Mouse (Mus musculus): ENCODE measurements around the gene Krt18. TPM values are rescaled to one million over a fixed set of nuclear protein-coding genes. Genes with fewer than 3 reads are reported as not detected.

Gene Krt18
- polyA plus RNA-seq, 1 experiment from 2014 or later = 57.9 TPM

- H3K27me3 ChIP-seq (ENCODE audit: control insufficient read depth, insufficient read depth, low read length) = no peaks in the 10 kb centered on the region
- no peaks in the 10 kb centered on the region for H3K9me3 ChIP-seq (replicated peaks; ENCODE audit: control insufficient read depth, low read length)
- DNase-seq (ENCODE audit: low spot score) (no peak), ATAC-seq (replicated peaks; ENCODE audit: insufficient number of reproducible peaks, low FRiP score, low TSS enrichment, low read depth) (no peak)
- WGBS = 46% methylated on average over 3 of the region's 4 CpGs
- no peak overlapping the region for H3K9ac ChIP-seq (replicated peaks; ENCODE audit: low read length)
- no peak overlapping the region for H3K27ac ChIP-seq (replicated peaks; ENCODE audit: low read depth, low read length)
- H3K4me2 ChIP-seq (ENCODE audit: low read depth, low read length) = no peak overlapping the region
- no peaks in the 10 kb centered on the region for H3K4me1 ChIP-seq (ENCODE audit: control insufficient read depth, insufficient read depth, low read length)
- H3K36me3 ChIP-seq (replicated peaks; ENCODE audit: control insufficient read depth, insufficient read depth, low read depth, low read length) = no peaks in the 10 kb centered on the region
- H3K4me3 ChIP-seq (ENCODE audit: low read depth, low read length) = no peak overlapping the region
Observed at GRCm38 (mm10) chr15:102014848-102015247, 13.1 kb upstream of the Krt18 start.

DNA sequence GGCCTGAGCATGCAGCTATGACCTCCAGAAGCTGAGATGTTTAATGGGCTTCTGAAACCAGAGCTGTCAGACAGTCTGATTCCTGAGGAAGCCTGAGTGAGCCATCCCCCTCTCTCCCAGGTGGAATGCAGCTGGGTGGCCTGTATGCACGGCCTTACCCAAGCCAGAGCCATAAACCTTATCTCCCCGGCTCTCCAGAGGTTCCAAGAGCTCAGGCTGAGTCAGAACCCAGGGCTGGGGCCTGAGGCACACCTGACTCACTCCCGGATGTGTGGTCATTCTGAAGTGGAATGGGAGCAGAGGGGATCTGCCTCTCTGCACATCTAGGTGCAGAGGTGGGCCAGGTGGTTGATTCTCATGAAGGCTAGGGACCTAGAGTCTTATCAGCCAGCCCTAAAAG lies 11.9 kb upstream of the Krt18 start:
- ATAC-seq (replicated peaks; ENCODE audit: insufficient number of reproducible peaks, low FRiP score, low TSS enrichment, low read depth) (no peak), DNase-seq (ENCODE audit: low spot score) (no peak)
- Histone ChIP-seq H3K4me2 (ENCODE audit: low read depth, low read length) (no peak overlapping the region), H3K27ac (replicated peaks; ENCODE audit: low read depth, low read length) (no peak overlapping the region), H3K27me3 (ENCODE audit: control insufficient read depth, insufficient read depth, low read length) (no peaks in the 10 kb centered on the region), H3K36me3 (replicated peaks; ENCODE audit: control insufficient read depth, insufficient read depth, low read depth, low read length) (no peaks in the 10 kb centered on the region), H3K4me3 (ENCODE audit: low read depth, low read length) (no peak overlapping the region), H3K4me1 (ENCODE audit: control insufficient read depth, insufficient read depth, low read length) (no peaks in the 10 kb centered on the region), H3K9ac (replicated peaks; ENCODE audit: low read length) (no peak overlapping the region), H3K9me3 (replicated peaks; ENCODE audit: control insufficient read depth, low read length) (no peaks in the 10 kb centered on the region)
- WGBS = 42% methylated on average over 3 of the region's 3 CpGs

DNA sequence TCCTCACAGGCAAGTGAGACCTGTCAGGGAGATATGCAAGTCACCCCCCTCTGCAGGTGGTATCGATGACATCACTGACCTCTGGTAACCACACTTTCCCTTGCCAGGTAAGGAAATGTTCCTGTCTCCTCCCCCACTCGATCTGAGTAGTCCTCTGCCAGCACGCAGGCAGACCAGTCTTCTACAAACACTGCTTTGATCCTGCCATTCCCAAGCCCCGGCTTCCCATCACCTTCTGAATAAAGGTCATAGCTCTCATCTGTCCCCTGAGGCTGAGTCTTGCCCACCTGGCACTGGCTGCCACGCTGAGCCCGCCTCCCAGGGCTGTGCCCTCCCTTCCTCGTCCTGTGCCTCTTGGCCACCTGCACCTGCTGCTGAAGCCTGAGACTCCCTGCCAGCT lies 11.2 kb upstream of the Krt18 start:
- H3K4me2 ChIP-seq (ENCODE audit: low read depth, low read length) = no peak overlapping the region
- H3K9ac ChIP-seq (replicated peaks; ENCODE audit: low read length) = no peak overlapping the region
- no peaks in the 10 kb centered on the region for H3K4me1 ChIP-seq (ENCODE audit: control insufficient read depth, insufficient read depth, low read length)
- no peak for DNase-seq (ENCODE audit: low spot score)
- no peak for ATAC-seq (replicated peaks; ENCODE audit: insufficient number of reproducible peaks, low FRiP score, low TSS enrichment, low read depth)
- 14% methylated on average over 7 of the region's 7 CpGs for WGBS
- H3K27me3 ChIP-seq (ENCODE audit: control insufficient read depth, insufficient read depth, low read length) = no peaks in the 10 kb centered on the region
- H3K9me3 ChIP-seq (replicated peaks; ENCODE audit: control insufficient read depth, low read length) = no peaks in the 10 kb centered on the region
- no peak overlapping the region for H3K27ac ChIP-seq (replicated peaks; ENCODE audit: low read depth, low read length)
- no peaks in the 10 kb centered on the region for H3K36me3 ChIP-seq (replicated peaks; ENCODE audit: control insufficient read depth, insufficient read depth, low read depth, low read length)
- no peak overlapping the region for H3K4me3 ChIP-seq (ENCODE audit: low read depth, low read length)

DNA sequence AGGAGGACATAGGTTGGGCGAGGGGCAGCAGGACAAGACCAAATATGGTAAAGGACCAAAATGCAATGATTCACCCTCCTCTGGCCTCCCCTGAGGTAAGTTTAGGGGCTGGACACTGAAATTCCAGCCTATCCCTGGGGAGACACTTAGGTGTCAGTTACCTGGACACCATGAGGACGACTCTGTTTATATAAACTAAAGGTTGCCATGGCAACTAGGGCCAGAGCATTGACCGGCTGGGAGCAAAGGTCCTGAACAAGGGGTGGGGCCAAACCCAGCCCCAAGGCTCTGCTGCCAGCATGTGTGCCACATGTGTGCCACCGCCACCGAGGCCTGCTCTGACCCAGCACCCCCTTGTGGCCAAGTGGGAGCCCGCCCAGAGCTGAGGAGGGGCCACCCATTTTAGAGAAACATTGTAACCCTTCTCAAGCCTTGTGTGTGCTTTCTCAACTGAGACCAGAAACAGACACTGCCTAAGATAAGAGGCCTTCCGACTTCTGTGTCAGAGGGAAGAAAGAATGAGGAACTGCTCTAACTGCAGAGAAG lies 10.0 kb upstream of the Krt18 start:
- peak; percentile 56 for DNase-seq (ENCODE audit: low spot score)
- no peaks in the 10 kb centered on the region for H3K4me1 ChIP-seq (ENCODE audit: control insufficient read depth, insufficient read depth, low read length)
- H3K27ac ChIP-seq (replicated peaks; ENCODE audit: low read depth, low read length) = no peak overlapping the region
- no peaks in the 10 kb centered on the region for H3K36me3 ChIP-seq (replicated peaks; ENCODE audit: control insufficient read depth, insufficient read depth, low read depth, low read length)
- no peaks in the 10 kb centered on the region for H3K27me3 ChIP-seq (ENCODE audit: control insufficient read depth, insufficient read depth, low read length)
- 19% methylated on average over 7 of the region's 7 CpGs for WGBS
- H3K9me3 ChIP-seq (replicated peaks; ENCODE audit: control insufficient read depth, low read length) = no peaks in the 10 kb centered on the region
- no peak overlapping the region for H3K4me3 ChIP-seq (ENCODE audit: low read depth, low read length)
- H3K4me2 ChIP-seq (ENCODE audit: low read depth, low read length) = no peak overlapping the region
- ATAC-seq (replicated peaks; ENCODE audit: insufficient number of reproducible peaks, low FRiP score, low TSS enrichment, low read depth) = no peak
- no peak overlapping the region for H3K9ac ChIP-seq (replicated peaks; ENCODE audit: low read length)

DNA sequence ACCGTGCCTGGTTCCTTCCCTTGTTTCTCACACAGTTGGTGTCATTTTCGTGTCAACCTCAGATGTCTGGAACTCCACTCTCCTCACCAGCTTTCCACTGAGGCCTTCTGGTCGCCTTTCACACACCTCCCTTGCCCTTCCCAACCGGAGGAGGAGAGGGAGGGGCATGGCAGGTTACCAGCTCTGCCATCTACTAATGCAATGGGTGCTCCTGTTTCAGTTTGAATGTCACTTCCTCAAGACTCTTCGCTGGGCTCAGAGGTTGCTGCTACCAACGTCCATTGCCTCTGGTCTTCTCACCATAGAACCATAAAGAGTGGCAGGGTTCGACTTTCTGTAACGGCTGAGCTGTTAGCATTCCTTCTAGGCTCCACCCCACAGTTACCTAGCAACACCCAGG lies 5.5 kb upstream of the Krt18 start:
- ATAC-seq (replicated peaks; ENCODE audit: insufficient number of reproducible peaks, low FRiP score, low TSS enrichment, low read depth) (no peak), DNase-seq (ENCODE audit: low spot score) (no peak)
- Histone ChIP-seq H3K4me3 (ENCODE audit: low read depth, low read length) (no peak overlapping the region), H3K4me2 (ENCODE audit: low read depth, low read length) (no peak overlapping the region), H3K9me3 (replicated peaks; ENCODE audit: control insufficient read depth, low read length) (no peaks in the 10 kb centered on the region), H3K4me1 (ENCODE audit: control insufficient read depth, insufficient read depth, low read length) (peaks cover 4% of the 10 kb centered on the region), H3K36me3 (replicated peaks; ENCODE audit: control insufficient read depth, insufficient read depth, low read depth, low read length) (no peaks in the 10 kb centered on the region), H3K27ac (replicated peaks; ENCODE audit: low read depth, low read length) (no peak overlapping the region), H3K9ac (replicated peaks; ENCODE audit: low read length) (no peak overlapping the region), H3K27me3 (ENCODE audit: control insufficient read depth, insufficient read depth, low read length) (peaks cover 8% of the 10 kb centered on the region; the same call in 1 of the 2 replicates)
- WGBS = 34% methylated on average over 8 of the region's 8 CpGs

- Histone ChIP-seq H3K4me1 (ENCODE audit: control insufficient read depth, insufficient read depth, low read length) (peaks cover 10% of the 10 kb centered on the region), H3K4me3 (ENCODE audit: low read depth, low read length) (no peak overlapping the region), H3K9ac (replicated peaks; ENCODE audit: low read length) (no peak overlapping the region), H3K9me3 (replicated peaks; ENCODE audit: control insufficient read depth, low read length) (no peaks in the 10 kb centered on the region), H3K4me2 (ENCODE audit: low read depth, low read length) (no peak overlapping the region), H3K36me3 (replicated peaks; ENCODE audit: control insufficient read depth, insufficient read depth, low read depth, low read length) (no peaks in the 10 kb centered on the region), H3K27ac (replicated peaks; ENCODE audit: low read depth, low read length) (no peak overlapping the region), H3K27me3 (ENCODE audit: control insufficient read depth, insufficient read depth, low read length) (peaks cover 14% of the 10 kb centered on the region; the same call in 1 of the 2 replicates)
- ATAC-seq (replicated peaks; ENCODE audit: insufficient number of reproducible peaks, low FRiP score, low TSS enrichment, low read depth) (no peak), DNase-seq (ENCODE audit: low spot score) (no peak)
- 67% methylated on average over 8 of the region's 8 CpGs for WGBS
Observed at GRCm38 (mm10) chr15:102023888-102024287, 4.1 kb upstream of the Krt18 start.

GRCm38 (mm10) chr15:102025136-102025872 lies 2.7 kb upstream of the Krt18 start:
- H3K9me3 ChIP-seq (replicated peaks; ENCODE audit: control insufficient read depth, low read length) = no peaks in the 10 kb centered on the region
- DNase-seq (ENCODE audit: low spot score) (peak; percentile 41), ATAC-seq (replicated peaks; ENCODE audit: insufficient number of reproducible peaks, low FRiP score, low TSS enrichment, low read depth) (0 out of 2 replicates have a peak, but pooled peaks have one; percentile 31)
- 4% methylated on average over 21 of the region's 22 CpGs for WGBS
- H3K9ac ChIP-seq (replicated peaks; ENCODE audit: low read length) = peak overlapping the region; percentile 53
- peak overlapping the region; percentile 1; the same call in 1 of the 2 replicates for H3K4me3 ChIP-seq (ENCODE audit: low read depth, low read length)
- peak overlapping the region; percentile 27 for H3K4me2 ChIP-seq (ENCODE audit: low read depth, low read length)
- peaks cover 14% of the 10 kb centered on the region; the same call in 1 of the 2 replicates for H3K27me3 ChIP-seq (ENCODE audit: control insufficient read depth, insufficient read depth, low read length)
- peak overlapping the region; percentile 28; the same call in 1 of the 2 replicates for H3K27ac ChIP-seq (replicated peaks; ENCODE audit: low read depth, low read length)
- no peaks in the 10 kb centered on the region for H3K36me3 ChIP-seq (replicated peaks; ENCODE audit: control insufficient read depth, insufficient read depth, low read depth, low read length)
- peaks cover 10% of the 10 kb centered on the region for H3K4me1 ChIP-seq (ENCODE audit: control insufficient read depth, insufficient read depth, low read length)

GRCm38 (mm10) chr15:102026430-102026829 lies 1.6 kb upstream of the Krt18 start:
- peak overlapping the region; percentile 22; the same call in 1 of the 2 replicates for H3K9ac ChIP-seq (replicated peaks; ENCODE audit: low read length)
- peaks cover 10% of the 10 kb centered on the region for H3K4me1 ChIP-seq (ENCODE audit: control insufficient read depth, insufficient read depth, low read length)
- peaks cover 14% of the 10 kb centered on the region; the same call in 1 of the 2 replicates for H3K27me3 ChIP-seq (ENCODE audit: control insufficient read depth, insufficient read depth, low read length)
- ATAC-seq (replicated peaks; ENCODE audit: insufficient number of reproducible peaks, low FRiP score, low TSS enrichment, low read depth) = no peak
- H3K9me3 ChIP-seq (replicated peaks; ENCODE audit: control insufficient read depth, low read length) = no peaks in the 10 kb centered on the region
- 8% methylated on average over 12 of the region's 12 CpGs for WGBS
- DNase-seq (ENCODE audit: low spot score) = peak; percentile 33
- H3K4me3 ChIP-seq (ENCODE audit: low read depth, low read length) = no peak overlapping the region
- no peak overlapping the region for H3K27ac ChIP-seq (replicated peaks; ENCODE audit: low read depth, low read length)
- H3K4me2 ChIP-seq (ENCODE audit: low read depth, low read length) = no peak overlapping the region
- H3K36me3 ChIP-seq (replicated peaks; ENCODE audit: control insufficient read depth, insufficient read depth, low read depth, low read length) = no peaks in the 10 kb centered on the region
